Mouse (Mus musculus): ENCODE data around the gene Klk12.
A peak's percentile ranks its signal among the peaks of the same experiment; 100 is the strongest.

The Klk12 gene

GRCm38 (mm10) chr7:43782275-43783265 is 13.9 kb downstream of the Klk12 start:
- H3K27me3 ChIP-seq (ENCODE audit: insufficient read depth, low read length) = peaks cover 33% of the 10 kb centered on the region
- TF ChIP-seq POU5F1 (IDR thresholded peaks at IDR 0.05; ENCODE audit: borderline replicate concordance, low read length) = no peak
- peak; percentile 84 for TF ChIP-seq CTCF (conservative IDR thresholded peaks at IDR 0.05; ENCODE audit: low read length)

GRCm38 (mm10) chr7:43785286-43785685 is 16.6 kb downstream of the Klk12 start:
- no peak for TF ChIP-seq POU5F1 (IDR thresholded peaks at IDR 0.05; ENCODE audit: borderline replicate concordance, low read length)
- no peak for TF ChIP-seq CTCF (conservative IDR thresholded peaks at IDR 0.05; ENCODE audit: low read length)
- TF ChIP-seq NANOG (IDR thresholded peaks at IDR 0.05; ENCODE audit: borderline replicate concordance, low read length) = no peak
- H3K4me1 ChIP-seq (replicated peaks; ENCODE audit: low read depth, low read length) = peaks cover 42% of the 10 kb centered on the region
- H3K36me3 ChIP-seq (ENCODE audit: insufficient read depth, low read length) = no peaks in the 10 kb centered on the region
- peaks cover 30% of the 10 kb centered on the region for H3K27me3 ChIP-seq (ENCODE audit: insufficient read depth, low read length)
- H3K4me3 ChIP-seq (replicated peaks; ENCODE audit: low read length) = no peak overlapping the region
- H3K9me3 ChIP-seq (ENCODE audit: low read length) = no peaks in the 10 kb centered on the region

More at GRCm38 (mm10) chr7:43782275-43783265, 13.9 kb downstream of the Klk12 start:
- H3K9me3 ChIP-seq (ENCODE audit: low read length) = no peaks in the 10 kb centered on the region
- H3K4me3 ChIP-seq (replicated peaks; ENCODE audit: low read length) = peak overlapping the region; percentile 68
- no peaks in the 10 kb centered on the region for H3K36me3 ChIP-seq (ENCODE audit: insufficient read depth, low read length)
- H3K4me1 ChIP-seq (replicated peaks; ENCODE audit: low read depth, low read length) = peaks cover 43% of the 10 kb centered on the region

- no peaks in the 10 kb centered on the region for H3K9me3 ChIP-seq (ENCODE audit: low read length)
- H3K27me3 ChIP-seq (ENCODE audit: insufficient read depth, low read length) = peaks cover 20% of the 10 kb centered on the region
- TF ChIP-seq POU5F1 (IDR thresholded peaks at IDR 0.05; ENCODE audit: borderline replicate concordance, low read length) (no peak), NANOG (IDR thresholded peaks at IDR 0.05; ENCODE audit: borderline replicate concordance, low read length) (no peak), CTCF (conservative IDR thresholded peaks at IDR 0.05; ENCODE audit: low read length) (no peak)
- H3K36me3 ChIP-seq (ENCODE audit: insufficient read depth, low read length) = no peaks in the 10 kb centered on the region
- H3K4me3 ChIP-seq (replicated peaks; ENCODE audit: low read length) = no peak overlapping the region
- peaks cover 29% of the 10 kb centered on the region for H3K4me1 ChIP-seq (replicated peaks; ENCODE audit: low read depth, low read length)
Measured at GRCm38 (mm10) chr7:43788096-43788495, 19.4 kb downstream of the Klk12 start.

GRCm38 (mm10) chr7:43789295-43789694 is 20.6 kb downstream of the Klk12 start:
- no peaks in the 10 kb centered on the region for H3K9me3 ChIP-seq (ENCODE audit: low read length)
- no peak for TF ChIP-seq POU5F1 (IDR thresholded peaks at IDR 0.05; ENCODE audit: borderline replicate concordance, low read length)
- TF ChIP-seq CTCF (conservative IDR thresholded peaks at IDR 0.05; ENCODE audit: low read length) = 0 out of 2 replicates have a peak, but pooled peaks have one; percentile 9
- no peak for TF ChIP-seq NANOG (IDR thresholded peaks at IDR 0.05; ENCODE audit: borderline replicate concordance, low read length)
- H3K36me3 ChIP-seq (ENCODE audit: insufficient read depth, low read length) = no peaks in the 10 kb centered on the region
- peaks cover 11% of the 10 kb centered on the region for H3K27me3 ChIP-seq (ENCODE audit: insufficient read depth, low read length)
- H3K4me3 ChIP-seq (replicated peaks; ENCODE audit: low read length) = no peak overlapping the region
- peaks cover 24% of the 10 kb centered on the region for H3K4me1 ChIP-seq (replicated peaks; ENCODE audit: low read depth, low read length)

- TF ChIP-seq CTCF (conservative IDR thresholded peaks at IDR 0.05; ENCODE audit: low read length) = no peak
- no peak for TF ChIP-seq NANOG (IDR thresholded peaks at IDR 0.05; ENCODE audit: borderline replicate concordance, low read length)
- TF ChIP-seq POU5F1 (IDR thresholded peaks at IDR 0.05; ENCODE audit: borderline replicate concordance, low read length) = no peak
Measured at GRCm38 (mm10) chr7:43791591-43791990, 22.9 kb downstream of the Klk12 start, which contains the start of gene Klk9. Gene Klk9, plus strand, starts transcription at chr7:43791891.

GRCm38 (mm10) chr7:43796355-43796754 is 27.7 kb downstream of the Klk12 start:
- Histone ChIP-seq H3K4me1 (replicated peaks; ENCODE audit: low read depth, low read length) (peaks cover 65% of the 10 kb centered on the region), H3K27me3 (ENCODE audit: insufficient read depth, low read length) (peaks cover 35% of the 10 kb centered on the region), H3K9me3 (ENCODE audit: low read length) (no peaks in the 10 kb centered on the region), H3K36me3 (ENCODE audit: insufficient read depth, low read length) (peaks cover 6% of the 10 kb centered on the region), H3K4me3 (replicated peaks; ENCODE audit: low read length) (peak overlapping the region; percentile 82)
- TF ChIP-seq CTCF (conservative IDR thresholded peaks at IDR 0.05; ENCODE audit: low read length) (no peak), NANOG (IDR thresholded peaks at IDR 0.05; ENCODE audit: borderline replicate concordance, low read length) (no peak), POU5F1 (IDR thresholded peaks at IDR 0.05; ENCODE audit: borderline replicate concordance, low read length) (no peak)

More at GRCm38 (mm10) chr7:43791591-43791990, 22.9 kb downstream of the Klk12 start, which contains the start of gene Klk9:
- H3K4me1 ChIP-seq (replicated peaks; ENCODE audit: low read depth, low read length) = peaks cover 38% of the 10 kb centered on the region
- H3K36me3 ChIP-seq (ENCODE audit: insufficient read depth, low read length) = no peaks in the 10 kb centered on the region
- H3K27me3 ChIP-seq (ENCODE audit: insufficient read depth, low read length) = peaks cover 28% of the 10 kb centered on the region
- H3K4me3 ChIP-seq (replicated peaks; ENCODE audit: low read length) = no peak within 1 kb of the TSS
- no peaks in the 10 kb centered on the region for H3K9me3 ChIP-seq (ENCODE audit: low read length)

GRCm38 (mm10) chr7:43797333-43797769 is 28.7 kb downstream of the Klk12 start, which contains the start of gene Klk8:
Gene Klk8, plus strand, starts transcription at chr7:43797577.
- TF ChIP-seq POU5F1 (IDR thresholded peaks at IDR 0.05; ENCODE audit: borderline replicate concordance, low read length) = no peak
- no peak for TF ChIP-seq CTCF (conservative IDR thresholded peaks at IDR 0.05; ENCODE audit: low read length)
- TF ChIP-seq NANOG (IDR thresholded peaks at IDR 0.05; ENCODE audit: borderline replicate concordance, low read length) = no peak
- Histone ChIP-seq H3K4me1 (replicated peaks; ENCODE audit: low read depth, low read length) (peaks cover 57% of the 10 kb centered on the region), H3K36me3 (ENCODE audit: insufficient read depth, low read length) (peaks cover 13% of the 10 kb centered on the region), H3K9me3 (ENCODE audit: low read length) (no peaks in the 10 kb centered on the region), H3K27me3 (ENCODE audit: insufficient read depth, low read length) (peaks cover 33% of the 10 kb centered on the region), H3K4me3 (replicated peaks; ENCODE audit: low read length) (peak within 1 kb of the TSS; percentile 82)

- peaks cover 33% of the 10 kb centered on the region for H3K27me3 ChIP-seq (ENCODE audit: insufficient read depth, low read length)
- TF ChIP-seq POU5F1 (IDR thresholded peaks at IDR 0.05; ENCODE audit: borderline replicate concordance, low read length) (no peak), CTCF (conservative IDR thresholded peaks at IDR 0.05; ENCODE audit: low read length) (no peak), NANOG (IDR thresholded peaks at IDR 0.05; ENCODE audit: borderline replicate concordance, low read length) (no peak)
- peaks cover 19% of the 10 kb centered on the region for H3K36me3 ChIP-seq (ENCODE audit: insufficient read depth, low read length)
- H3K4me1 ChIP-seq (replicated peaks; ENCODE audit: low read depth, low read length) = peaks cover 58% of the 10 kb centered on the region
- no peaks in the 10 kb centered on the region for H3K9me3 ChIP-seq (ENCODE audit: low read length)
- H3K4me3 ChIP-seq (replicated peaks; ENCODE audit: low read length) = peak overlapping the region; percentile 82
Measured at GRCm38 (mm10) chr7:43797844-43798462, 29.3 kb downstream of the Klk12 start.
